Mouse (Mus musculus) C2C12 (cell line): ENCODE data around the gene Il12rb1. TPM values are rescaled to one million over a fixed set of nuclear protein-coding genes. Genes with fewer than 3 reads are reported as not detected.

Source experiments
- H3K27me3 ChIP-seq: one replicate; pipeline ENCODE4 v1.6.1; 2011; ENCODE audit not compliant: control insufficient read depth, insufficient read depth, insufficient read length
- H3K36me3 ChIP-seq: one replicate; pipeline ENCODE4 v1.6.1; 2011; ENCODE audit not compliant: control insufficient read depth, insufficient read depth
- H3K4me3 ChIP-seq: one replicate; pipeline ENCODE4 v1.5.1; 2011; ENCODE audit warnings: mild to moderate bottlenecking, control low read depth; ENCODE audit not compliant: poor library complexity, insufficient read depth, severe bottlenecking
- H3K79me2 ChIP-seq: one replicate; pipeline ENCODE4 v1.6.1; 2011; ENCODE audit not compliant: control insufficient read depth, insufficient read depth
- H3K79me3 ChIP-seq: one replicate; pipeline ENCODE4 v1.6.1; 2011; ENCODE audit warnings: low read depth, control low read depth
- H3ac ChIP-seq: one replicate; pipeline ENCODE3; 2011; ENCODE audit warnings: low read depth; ENCODE audit not compliant: control insufficient read depth, insufficient read length
- CEBPB ChIP-seq: IDR thresholded peaks from one replicate; pipeline ENCODE4 v1.6.1; 2011; ENCODE audit warnings: low read depth, mild to moderate bottlenecking, control low read depth, moderate library complexity
- CTCF ChIP-seq: IDR thresholded peaks from one replicate; pipeline ENCODE4 v1.5.1; 2011; ENCODE audit not compliant: control insufficient read depth, insufficient read depth, insufficient read length
- FOSL1 ChIP-seq: IDR thresholded peaks from one replicate; pipeline ENCODE4 v1.8.0; 2011; ENCODE audit warnings: mild to moderate bottlenecking, low read length; ENCODE audit not compliant: poor library complexity, insufficient read depth, severe bottlenecking
- MAX ChIP-seq: IDR thresholded peaks from one replicate; pipeline ENCODE4 v1.6.1; 2011; ENCODE audit warnings: mild to moderate bottlenecking, control low read depth
- MYOD1 ChIP-seq: IDR thresholded peaks from one replicate; pipeline ENCODE4 v1.6.1; 2011; ENCODE audit warnings: low read depth; ENCODE audit not compliant: control insufficient read depth, insufficient read length
- MYOG ChIP-seq: IDR thresholded peaks from one replicate; pipeline ENCODE4 v1.6.1; 2011; ENCODE audit not compliant: control insufficient read depth, insufficient read length; ENCODE audit errors: extremely low read depth
- USF1 ChIP-seq: IDR thresholded peaks from one replicate; pipeline ENCODE4 v1.6.1; 2011; ENCODE audit warnings: low read depth, mild to moderate bottlenecking, control low read depth, moderate library complexity
- microRNA-seq: library from miRNA; unstranded; fragments of <30 nt; microRNA quantifications from one replicate; pipeline ENCODE4, GENCODE M21; 2019; ENCODE audit warnings: borderline microRNAs expressed
- polyA plus RNA-seq: library from polyadenylated mRNA; unstranded; fragments of >200 nt; fragmentation: generic; extraction: Trizol; gene quantifications from one replicate; pipeline ENCODE4 v1.2.1, GENCODE M21; 2012; ENCODE audit warnings: missing spikeins

Gene Il12rb1
- polyA plus RNA-seq, 1 experiment = 29.3 TPM

DNA sequence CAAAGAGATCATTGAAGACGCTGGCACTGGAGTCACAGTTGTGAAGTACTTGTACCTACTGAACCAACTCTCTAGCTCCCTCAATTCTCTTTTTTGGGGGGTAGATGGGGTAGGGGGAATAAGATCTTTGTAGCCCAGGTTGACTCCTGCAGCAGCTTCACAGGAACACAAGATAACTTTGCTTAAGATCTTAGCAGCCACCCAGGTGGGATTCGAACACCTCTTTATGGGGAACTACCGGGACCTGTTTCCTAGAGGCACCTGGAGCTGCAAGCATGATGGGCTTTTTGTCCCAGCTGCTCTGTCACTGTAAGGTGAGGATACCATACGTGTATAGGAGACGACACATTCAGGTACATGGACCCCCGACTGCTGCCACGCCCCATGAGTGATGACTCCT is 58.3 kb downstream of the Il12rb1 start:
- H3K36me3 ChIP-seq = peaks cover 6% of the 10 kb centered on the region
- H3K27me3 ChIP-seq = no peaks in the 10 kb centered on the region
- H3K79me2 ChIP-seq = peaks cover 11% of the 10 kb centered on the region
- H3ac ChIP-seq = no peak overlapping the region
- H3K4me3 ChIP-seq = no peak overlapping the region
- TF ChIP-seq MYOG = no peak
- H3K79me3 ChIP-seq = peaks cover 2% of the 10 kb centered on the region

DNA sequence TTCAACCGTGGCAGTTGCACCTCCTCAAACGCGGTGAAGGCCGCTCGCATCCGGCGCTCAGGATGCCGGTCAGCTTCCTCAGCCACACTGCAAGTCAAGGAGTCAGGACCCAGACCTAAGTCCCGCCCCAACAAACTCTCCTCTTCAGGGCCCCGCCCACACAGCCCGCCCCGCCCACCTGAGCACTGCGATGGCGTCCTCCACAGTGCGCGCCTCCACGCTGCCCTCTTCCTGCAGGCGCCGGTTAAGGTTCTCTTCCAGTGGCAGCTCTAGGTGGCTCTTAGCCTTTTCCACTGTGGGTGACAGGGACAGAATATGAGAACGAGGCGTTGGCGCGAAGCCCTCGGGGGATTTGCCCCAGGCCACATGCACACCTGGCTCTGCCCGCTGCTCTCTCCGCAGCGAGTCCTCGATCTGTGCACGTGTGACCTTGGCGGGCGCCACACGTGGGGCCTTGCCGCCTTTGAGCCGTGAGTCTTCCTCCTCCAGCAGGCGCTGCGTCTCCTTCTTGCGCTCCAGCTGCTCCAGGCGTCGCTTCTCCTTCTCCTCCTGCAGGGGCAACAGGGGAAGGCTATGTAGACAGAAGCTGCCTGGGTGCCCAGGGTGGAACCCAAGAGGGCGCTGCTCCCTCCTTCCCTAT is 60.4 kb downstream of the Il12rb1 start:
- TF ChIP-seq MYOD1 (no peak), FOSL1 (no peak), MYOG (no peak), USF1 (no peak), MAX (no peak), CEBPB (no peak), CTCF (no peak)
- peaks cover 9% of the 10 kb centered on the region for H3K79me3 ChIP-seq
- H3K27me3 ChIP-seq = no peaks in the 10 kb centered on the region
- no peak overlapping the region for H3ac ChIP-seq
- H3K79me2 ChIP-seq = peaks cover 27% of the 10 kb centered on the region
- H3K36me3 ChIP-seq = peaks cover 6% of the 10 kb centered on the region
- no peak overlapping the region for H3K4me3 ChIP-seq

DNA sequence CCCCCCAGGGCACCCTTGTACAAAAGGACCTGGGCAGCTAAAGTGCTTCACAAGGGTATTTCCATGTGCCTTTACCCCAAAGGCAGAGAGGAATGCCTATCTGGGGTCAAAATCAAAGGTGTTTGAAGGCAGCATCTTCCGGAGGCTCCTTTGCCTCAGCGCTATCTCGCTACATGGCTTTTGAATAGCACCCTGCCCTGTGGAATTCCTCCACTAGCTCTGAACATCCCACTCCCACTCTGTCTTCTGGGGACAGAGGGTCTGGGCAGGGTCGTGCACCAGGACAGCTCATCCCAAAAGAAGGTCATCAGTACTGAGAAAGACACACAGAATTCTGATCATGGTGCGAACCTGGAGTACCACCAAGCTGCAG is 60.9 kb downstream of the Il12rb1 start:
- TF ChIP-seq USF1 (no peak), MYOG (no peak), CTCF (no peak), FOSL1 (no peak), CEBPB (no peak)

DNA sequence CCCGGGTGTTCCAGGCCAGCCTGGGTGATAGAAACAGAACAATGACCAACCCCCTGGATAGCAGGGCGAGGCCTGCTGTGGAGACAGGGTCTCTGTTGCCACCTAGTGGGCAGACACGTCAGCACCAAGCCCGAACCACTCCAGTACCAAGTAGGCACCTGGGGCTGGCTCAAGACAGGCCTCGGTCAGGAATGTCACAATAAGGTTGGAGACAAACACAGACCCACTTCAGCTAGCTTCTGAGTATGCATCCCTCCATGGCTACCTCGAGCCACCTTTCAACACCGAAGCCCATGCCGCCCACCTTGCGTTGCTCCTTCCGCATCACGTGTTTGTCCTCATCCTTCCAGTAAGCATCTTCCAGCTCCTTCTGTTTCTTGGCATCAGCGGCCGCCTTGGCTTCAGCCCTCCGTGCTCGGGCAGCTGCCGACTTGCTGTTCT is 61.4 kb downstream of the Il12rb1 start:
- H3K27me3 ChIP-seq = no peaks in the 10 kb centered on the region
- peaks cover 27% of the 10 kb centered on the region for H3K79me2 ChIP-seq
- H3K36me3 ChIP-seq = peaks cover 6% of the 10 kb centered on the region
- H3ac ChIP-seq = no peak overlapping the region
- no peak for TF ChIP-seq FOSL1
- no peak for TF ChIP-seq MAX
- no peak for TF ChIP-seq USF1
- no peak for TF ChIP-seq CEBPB
- no peak for TF ChIP-seq MYOG
- peak; percentile 96 for TF ChIP-seq CTCF
- TF ChIP-seq MYOD1 = no peak
- no peak overlapping the region for H3K4me3 ChIP-seq
- peaks cover 9% of the 10 kb centered on the region for H3K79me3 ChIP-seq

More for the DNA sequence above, 60.9 kb downstream of the Il12rb1 start:
- H3K79me2 ChIP-seq = peaks cover 27% of the 10 kb centered on the region
- no peak overlapping the region for H3K4me3 ChIP-seq
- no peak overlapping the region for H3ac ChIP-seq
- H3K27me3 ChIP-seq = no peaks in the 10 kb centered on the region
- peaks cover 9% of the 10 kb centered on the region for H3K79me3 ChIP-seq
- peaks cover 6% of the 10 kb centered on the region for H3K36me3 ChIP-seq

Small RNAs within 50 kb of the gene (microRNA-seq; reads per million reads assigned to microRNA genes)
- gene Mir7240 = 0.44 reads per million, percentile 6 among the genes with 10 or more reads in this experiment

Other genes starting within 250 kb of the Il12rb1 start
- gene Isyna1, start 214.1 kb upstream of the Il12rb1 start, polyA plus RNA-seq = 78.6 TPM
- 193 TPM for gene Ssbp4, start 199.6 kb upstream of the Il12rb1 start, polyA plus RNA-seq
- gene Lrrc25, start 192.3 kb upstream of the Il12rb1 start, polyA plus RNA-seq = not detected
- gene Gdf15, start 176.0 kb upstream of the Il12rb1 start, polyA plus RNA-seq = 20.9 TPM
- 34.9 TPM for gene Pgpep1, start 148.1 kb upstream of the Il12rb1 start, polyA plus RNA-seq
- gene Lsm4, start 135.2 kb upstream of the Il12rb1 start, polyA plus RNA-seq = 300 TPM
- 128 TPM for gene Jund, start 109.5 kb upstream of the Il12rb1 start, polyA plus RNA-seq
- gene Iqcn, start 105.0 kb upstream of the Il12rb1 start, polyA plus RNA-seq = 0.01 TPM
- not detected for gene Gm3336, start 89.9 kb upstream of the Il12rb1 start, polyA plus RNA-seq
- gene Pde4c, start 84.7 kb upstream of the Il12rb1 start, polyA plus RNA-seq = 0.01 TPM
- 14.4 TPM for gene Rab3a, start 53.8 kb upstream of the Il12rb1 start, polyA plus RNA-seq
- gene Mpv17l2, start 47.5 kb upstream of the Il12rb1 start, polyA plus RNA-seq = 86.8 TPM
- gene Pik3r2, start 31.7 kb upstream of the Il12rb1 start, polyA plus RNA-seq = 71.7 TPM
- 32.5 TPM for gene Mast3, start 3.4 kb upstream of the Il12rb1 start, polyA plus RNA-seq
- 4.4 TPM for gene Arrdc2, start 31.3 kb downstream of the Il12rb1 start, polyA plus RNA-seq
- 3.2 TPM for gene Kcnn1, start 54.8 kb downstream of the Il12rb1 start, polyA plus RNA-seq
- 142 TPM for gene Ccdc124, start 65.5 kb downstream of the Il12rb1 start, polyA plus RNA-seq
- gene Slc5a5, start 84.3 kb downstream of the Il12rb1 start, polyA plus RNA-seq = 0.13 TPM
- 4,918 TPM for gene Rpl18a, start 89.0 kb downstream of the Il12rb1 start, polyA plus RNA-seq
- gene Map1s, start 97.5 kb downstream of the Il12rb1 start, polyA plus RNA-seq = 59.7 TPM